Mouse (Mus musculus) bone marrow, adult 2 months (tissue): ENCODE results near the gene Ppp1r15b.

Experiments
- CTCF ChIP-seq: fragments of 200-500 bp; IDR thresholded peaks from 2 replicates; pipeline ENCODE4 v1.5.1; 2011; ENCODE audit warnings: low read length, control low read depth; ENCODE audit not compliant: control insufficient read depth, insufficient read depth
- POLR2A ChIP-seq: fragments of 200-500 bp; IDR thresholded peaks from 2 replicates; pipeline ENCODE4 v1.6.1; 2011; ENCODE audit warnings: low read depth, mild to moderate bottlenecking, control low read depth, low read length, borderline replicate concordance; ENCODE audit not compliant: control insufficient read depth

DNA sequence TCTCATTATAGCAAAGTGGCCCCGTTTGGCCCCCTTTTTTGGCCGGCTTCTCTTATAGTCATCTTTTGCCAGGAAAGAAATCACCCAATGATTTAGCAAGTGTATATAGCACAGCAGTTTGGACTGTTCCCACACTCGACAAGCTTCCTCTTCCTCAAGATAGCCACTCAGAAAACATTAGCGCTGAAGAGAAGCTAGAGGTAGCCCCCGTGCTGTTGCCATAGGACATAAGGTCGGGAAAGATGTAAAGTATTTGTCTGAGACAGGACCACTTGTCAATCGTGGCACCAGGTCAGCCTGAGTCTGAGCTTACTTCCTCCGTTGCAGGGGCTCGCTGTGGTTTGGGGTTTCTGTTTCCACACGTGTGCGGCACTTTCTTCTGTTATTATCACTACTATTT is 34.2 kb downstream of the Ppp1r15b start:
- TF ChIP-seq CTCF (no peak), POLR2A (no peak)
